Mouse (Mus musculus) kidney, adult 11 months (tissue): Measurements from ENCODE around the gene Rab3c.

Source experiments
- DNase-seq: peaks from one replicate; pipeline ENCODE4 v3.0.0; 2022

The Rab3c gene

GRCm38 (mm10) chr13:110083961-110084360 is 196.8 kb downstream of the Rab3c start:
- no peak for DNase-seq

- no peak for DNase-seq
These were observed 199.6 kb downstream of the Rab3c start for GRCm38 (mm10) chr13:110081174-110081573.

- DNase-seq, result no peak
These were observed 205.2 kb downstream of the Rab3c start for GRCm38 (mm10) chr13:110075587-110075986.

GRCm38 (mm10) chr13:110074180-110074579 is 206.6 kb downstream of the Rab3c start:
- DNase-seq, result no peak

GRCm38 (mm10) chr13:110067149-110067548 is 213.6 kb downstream of the Rab3c start:
- DNase-seq, result no peak

- DNase-seq, result no peak
These were observed 214.1 kb downstream of the Rab3c start for GRCm38 (mm10) chr13:110066674-110067073.

GRCm38 (mm10) chr13:110062835-110063411 is 217.9 kb downstream of the Rab3c start:
- peak; percentile 19 for DNase-seq

GRCm38 (mm10) chr13:110062288-110062687 is 218.5 kb downstream of the Rab3c start:
- no peak for DNase-seq

GRCm38 (mm10) chr13:110054538-110054937 is 226.3 kb downstream of the Rab3c start:
- no peak for DNase-seq

GRCm38 (mm10) chr13:110048767-110049434 is 231.9 kb downstream of the Rab3c start:
- DNase-seq, result no peak

- no peak for DNase-seq
These were observed 236.4 kb downstream of the Rab3c start for GRCm38 (mm10) chr13:110044418-110044817.

- DNase-seq, result no peak
These were observed 240.9 kb downstream of the Rab3c start for GRCm38 (mm10) chr13:110039779-110040498.

- DNase-seq, result no peak
These were observed 241.6 kb downstream of the Rab3c start for GRCm38 (mm10) chr13:110039170-110039569.

GRCm38 (mm10) chr13:110038521-110038920 is 242.3 kb downstream of the Rab3c start:
- no peak for DNase-seq

- no peak for DNase-seq
These were observed 245.9 kb downstream of the Rab3c start for GRCm38 (mm10) chr13:110034885-110035284.

GRCm38 (mm10) chr13:110034041-110034440 is 246.8 kb downstream of the Rab3c start:
- DNase-seq, result no peak

- DNase-seq, result no peak
These were observed 248.9 kb downstream of the Rab3c start for GRCm38 (mm10) chr13:110031886-110032285.

GRCm38 (mm10) chr13:110031061-110031460 is 249.7 kb downstream of the Rab3c start:
- no peak for DNase-seq

GRCm38 (mm10) chr13:110024381-110025161 is 256.2 kb downstream of the Rab3c start:
- no peak for DNase-seq

- no peak for DNase-seq
These were observed 257.8 kb downstream of the Rab3c start for GRCm38 (mm10) chr13:110023031-110023430.

GRCm38 (mm10) chr13:110019774-110020173 is 261.0 kb downstream of the Rab3c start:
- no peak for DNase-seq

- peak; percentile 6 for DNase-seq
These were observed 261.7 kb downstream of the Rab3c start for GRCm38 (mm10) chr13:110018941-110019743.
